Mouse (Mus musculus): ENCODE data around the gene Ror1.

GRCm38 (mm10) chr4:100478592-100479321 is 383.2 kb downstream of the Ror1 start, which contains the start of gene Ube2u:
- TF ChIP-seq CTCF (IDR thresholded peaks at IDR 0.05; ENCODE audit: low read depth, low read length): no peak
- no peak for TF ChIP-seq POLR2A (IDR thresholded peaks at IDR 0.05; ENCODE audit: insufficient read depth, low read length)
- TF ChIP-seq EP300 (IDR thresholded peaks at IDR 0.05; ENCODE audit: insufficient read depth, low read depth, low read length): no peak
